Mouse (Mus musculus) ovary, postnatal 10 days (tissue): Measurements from ENCODE around the gene Cttn.

Source experiments
- DNase-seq: peaks from one replicate; pipeline ENCODE4 v3.0.0; 2022; ENCODE audit warnings: low spot score

Gene Cttn

DNA sequence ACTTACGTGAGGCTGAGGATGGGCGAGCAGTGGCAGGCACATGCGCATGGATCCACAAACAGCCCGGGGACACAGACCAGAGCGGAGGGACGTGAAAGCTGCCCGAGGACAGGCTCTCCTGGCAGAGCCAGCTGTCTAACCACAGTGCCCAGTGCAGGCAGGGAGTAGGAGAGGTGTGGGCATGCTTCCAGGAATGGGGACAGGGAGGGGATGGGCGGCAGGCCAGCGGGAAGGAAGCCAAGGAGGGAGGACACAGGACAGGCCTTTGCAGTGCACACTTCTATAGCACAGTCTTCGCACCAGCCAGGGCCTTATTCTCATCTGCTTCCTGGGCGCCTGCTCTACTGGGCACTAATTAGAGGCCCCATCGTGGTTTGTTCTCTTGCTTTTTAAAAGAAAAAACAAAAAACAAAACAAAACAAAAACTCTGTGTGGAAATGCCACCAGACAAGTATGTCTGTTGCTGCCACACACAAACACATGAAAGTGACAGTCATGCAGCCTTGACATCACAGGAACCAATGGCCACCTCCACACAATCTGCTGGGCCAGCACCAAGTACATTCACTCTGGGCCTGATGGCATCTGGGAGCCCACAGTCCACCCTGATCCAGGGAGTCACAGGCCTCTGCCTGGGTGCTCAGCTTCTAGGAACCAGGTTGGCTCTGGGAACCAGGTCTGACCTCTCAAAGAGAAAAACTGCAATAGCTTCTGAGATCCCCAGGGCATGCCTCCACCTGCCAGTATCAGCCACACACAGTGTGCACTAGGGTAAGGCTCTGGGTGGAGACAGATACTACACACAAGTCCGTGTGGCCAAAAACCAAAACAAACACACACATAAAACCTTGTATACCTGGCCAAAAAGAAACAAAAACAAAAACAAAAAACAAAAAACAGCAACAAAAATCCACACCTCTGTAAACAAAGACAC, 20.9 kb downstream of the Cttn start:
- peak; percentile 60 for DNase-seq

DNA sequence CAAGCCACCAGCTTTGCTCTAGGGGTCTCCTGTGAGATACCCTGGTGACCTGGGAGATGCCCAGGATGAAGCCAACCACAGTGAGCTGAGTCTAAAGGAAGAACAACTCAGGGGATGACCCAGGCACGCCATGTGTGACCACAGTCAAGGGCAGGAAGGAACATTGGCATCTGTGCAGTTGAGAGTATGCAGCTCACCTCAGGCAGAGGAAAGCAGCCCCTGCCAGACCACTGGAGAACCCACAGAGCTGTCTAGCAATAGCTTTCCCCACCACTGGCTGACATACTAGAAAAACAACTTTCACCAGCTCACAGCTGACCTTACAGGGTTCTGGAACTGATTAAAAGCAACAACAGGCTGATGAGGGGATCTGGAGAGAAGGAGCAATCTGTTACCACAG, 22.6 kb downstream of the Cttn start:
- no peak for DNase-seq

DNA sequence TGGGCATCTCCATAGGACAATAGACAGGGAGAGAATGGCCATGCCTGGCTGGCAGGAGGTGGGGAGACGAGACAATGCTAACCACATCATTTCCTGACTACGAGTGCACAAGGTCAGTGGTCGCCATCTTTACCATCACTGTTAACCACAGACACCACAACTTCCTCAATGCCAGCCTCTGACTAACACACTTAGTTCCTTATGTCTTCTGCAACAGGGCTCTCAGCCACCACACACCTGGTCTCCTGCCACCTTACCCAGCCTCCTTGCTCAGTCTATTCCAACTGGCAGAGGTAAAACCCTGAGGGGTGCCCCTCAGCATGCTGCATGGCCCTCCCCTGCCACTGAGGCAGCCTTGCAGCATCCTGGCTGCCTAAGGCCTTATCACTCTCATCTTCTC, 23.7 kb downstream of the Cttn start:
- no peak for DNase-seq

DNA sequence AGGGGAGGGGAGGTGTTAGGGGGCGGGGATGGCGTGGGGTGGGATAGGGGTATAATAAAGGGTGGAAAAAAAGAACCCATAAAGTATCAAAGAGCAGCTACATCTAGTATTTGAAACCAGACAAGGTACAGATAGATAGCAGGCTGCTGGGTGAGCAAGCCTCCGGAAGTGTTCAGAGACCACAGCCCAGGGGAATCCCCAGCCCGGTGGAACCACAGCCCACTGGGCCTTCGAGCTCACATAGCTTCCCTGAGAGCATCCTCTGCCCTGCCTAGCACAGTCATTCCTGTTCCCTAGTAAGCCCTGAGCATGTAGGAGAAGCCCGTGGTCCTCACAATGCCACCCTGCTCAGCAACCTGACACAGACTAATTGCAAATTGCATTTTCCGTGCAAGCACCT, 26.0 kb downstream of the Cttn start:
- DNase-seq = no peak

DNA sequence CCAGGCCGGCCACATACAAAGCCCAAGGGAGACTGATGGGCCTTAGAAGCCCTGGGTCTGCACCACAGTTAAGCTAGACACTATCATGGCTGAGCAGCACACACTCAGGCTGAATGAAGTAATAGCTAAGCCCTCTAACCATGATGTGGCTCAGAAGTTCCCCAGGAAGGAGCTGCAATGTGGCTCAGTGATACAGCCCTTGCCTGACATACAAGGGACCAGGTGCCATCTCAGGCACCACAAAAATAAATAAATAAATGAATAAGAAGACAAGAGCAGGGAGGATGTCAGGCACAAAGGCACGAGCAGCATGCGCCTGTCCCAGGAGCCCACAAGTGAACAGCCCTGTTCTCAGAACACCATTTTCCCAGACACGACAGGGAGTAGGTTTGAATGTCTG, 28.8 kb downstream of the Cttn start:
- no peak for DNase-seq

DNA sequence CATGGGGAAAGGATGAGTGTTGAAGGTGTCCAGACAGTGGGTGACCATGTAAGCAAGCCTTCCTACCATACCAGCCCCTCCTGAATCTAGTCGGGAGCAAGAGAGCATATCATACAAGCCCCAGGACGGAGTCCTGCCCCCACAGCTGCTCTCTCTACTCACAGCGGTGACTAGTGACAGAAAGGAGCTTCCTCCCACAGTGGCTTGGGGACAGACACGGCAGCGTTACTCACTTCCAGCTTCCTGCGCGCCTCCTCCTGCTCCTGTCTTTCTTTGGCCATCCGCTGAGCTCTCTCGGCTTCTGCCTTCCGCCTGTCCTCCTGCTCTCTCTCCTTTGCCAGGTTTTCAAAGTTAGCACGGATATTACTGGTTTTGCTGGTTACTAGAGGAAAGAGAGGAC, 29.3 kb downstream of the Cttn start:
- no peak for DNase-seq

DNA sequence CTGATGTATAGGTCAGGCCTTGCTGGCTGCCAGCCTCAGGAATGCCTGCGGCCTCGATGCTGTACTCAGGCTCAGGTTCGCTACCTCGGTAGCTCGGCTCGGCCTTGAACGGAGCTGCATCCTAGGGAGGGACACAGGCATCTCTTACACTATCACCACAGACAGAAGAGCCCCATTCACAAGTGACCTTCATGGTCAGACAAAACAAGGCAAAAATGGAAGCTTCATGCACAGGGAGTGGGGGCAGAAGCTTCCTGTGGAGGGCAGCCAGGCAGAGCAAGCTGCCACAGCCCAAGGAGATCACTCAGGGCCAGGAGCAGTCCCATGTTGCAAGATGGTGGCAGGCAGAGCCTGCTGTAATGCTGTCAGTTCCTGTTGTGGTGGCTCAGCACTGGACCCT, 32.0 kb downstream of the Cttn start:
- DNase-seq = no peak

DNA sequence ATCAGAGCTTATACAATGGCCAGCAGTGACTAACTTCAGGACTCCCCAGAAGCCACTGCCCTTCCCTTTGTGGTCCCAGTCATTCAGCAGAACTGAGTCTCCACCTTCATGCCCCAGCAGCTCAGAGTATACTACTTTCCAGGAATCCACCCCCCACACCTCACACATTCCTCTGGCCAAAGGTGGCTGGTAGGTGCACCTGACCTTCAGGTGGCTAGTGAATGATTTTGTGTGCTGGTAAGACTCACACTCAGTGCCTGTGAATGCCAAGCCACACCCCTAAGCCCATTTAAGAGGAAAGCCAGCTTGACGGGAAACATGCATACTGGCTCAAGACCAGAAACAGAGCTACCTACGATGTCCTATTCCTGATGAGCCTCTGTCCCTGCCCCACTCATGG, 37.9 kb downstream of the Cttn start:
- no peak for DNase-seq

DNA sequence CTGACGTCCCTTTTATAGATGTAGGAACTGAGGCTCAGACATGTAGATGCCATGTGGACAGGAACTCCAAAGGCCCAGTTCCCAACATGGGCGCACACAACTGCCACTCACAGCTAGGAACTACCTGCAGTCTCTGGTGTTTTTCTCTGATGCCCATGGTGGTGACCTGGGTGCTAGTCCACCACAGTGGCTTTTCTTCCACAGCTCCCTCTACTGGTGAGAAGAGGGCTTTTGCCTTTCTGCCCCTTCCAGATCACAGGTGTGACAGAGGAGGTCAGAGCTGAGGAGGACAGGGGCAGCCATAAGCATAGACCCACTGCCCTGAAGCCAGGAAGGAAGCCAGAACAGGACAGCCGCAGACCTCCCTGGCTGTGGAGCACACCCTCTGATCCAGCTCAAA, 43.3 kb downstream of the Cttn start:
- no peak for DNase-seq

DNA sequence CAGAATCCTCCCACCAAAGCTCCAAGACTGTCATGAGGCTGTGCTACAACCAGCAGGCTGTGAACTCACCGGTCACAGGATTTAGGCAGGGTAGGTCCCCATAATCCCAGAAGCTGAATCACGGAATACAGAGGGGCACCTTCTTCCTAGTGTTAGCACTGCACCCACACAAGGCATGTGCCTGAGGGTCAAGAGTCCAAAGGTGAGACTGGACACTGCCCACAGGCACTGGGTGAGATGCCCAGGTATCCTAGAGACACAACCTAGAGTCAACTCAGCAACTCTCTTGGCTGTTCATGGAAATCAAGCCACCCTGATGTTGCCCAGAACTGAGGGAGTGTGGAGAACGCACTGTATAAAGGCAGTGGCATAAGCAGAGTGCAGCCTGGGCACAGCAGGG, 44.2 kb downstream of the Cttn start:
- no peak for DNase-seq

DNA sequence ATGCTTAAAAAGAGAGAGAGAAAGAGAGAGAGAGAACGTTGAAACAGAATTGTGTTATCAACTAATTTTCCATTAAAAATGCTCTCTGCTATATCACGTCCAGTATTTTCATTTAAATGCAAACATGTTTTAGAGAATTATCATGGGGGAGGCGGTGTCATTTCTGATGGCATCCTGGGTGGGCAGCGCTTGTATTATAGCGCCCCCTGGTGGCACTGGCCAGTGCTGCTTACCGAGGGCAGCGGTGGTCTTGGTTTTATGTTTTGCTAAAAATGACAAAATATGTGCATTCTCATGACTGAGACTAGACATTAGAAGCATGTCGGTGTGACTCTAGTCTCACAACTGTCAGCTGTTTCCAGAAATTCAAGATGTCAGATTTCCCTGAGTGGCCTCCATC, 44.9 kb downstream of the Cttn start:
- peak; percentile 18 for DNase-seq

DNA sequence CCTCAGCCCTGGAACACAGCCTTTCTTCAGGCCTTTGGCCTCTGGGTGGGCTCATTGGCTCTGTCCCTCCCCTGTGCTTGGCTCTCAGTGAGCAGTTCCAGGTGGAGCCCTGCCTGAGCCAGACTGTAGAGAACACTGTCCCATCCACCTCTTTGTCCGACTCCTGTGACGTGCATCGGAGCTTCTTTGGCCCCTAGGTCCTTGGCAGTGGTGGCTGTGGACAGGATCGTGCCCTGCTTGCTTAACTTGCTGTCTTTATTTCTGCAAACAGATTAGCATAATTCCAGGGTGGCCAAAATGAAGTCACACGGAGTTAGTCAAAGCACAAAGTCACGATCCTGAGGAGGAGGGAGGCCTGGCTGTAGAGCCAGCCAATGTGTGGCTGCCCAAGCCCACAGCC, 49.3 kb downstream of the Cttn start:
- DNase-seq = no peak

DNA sequence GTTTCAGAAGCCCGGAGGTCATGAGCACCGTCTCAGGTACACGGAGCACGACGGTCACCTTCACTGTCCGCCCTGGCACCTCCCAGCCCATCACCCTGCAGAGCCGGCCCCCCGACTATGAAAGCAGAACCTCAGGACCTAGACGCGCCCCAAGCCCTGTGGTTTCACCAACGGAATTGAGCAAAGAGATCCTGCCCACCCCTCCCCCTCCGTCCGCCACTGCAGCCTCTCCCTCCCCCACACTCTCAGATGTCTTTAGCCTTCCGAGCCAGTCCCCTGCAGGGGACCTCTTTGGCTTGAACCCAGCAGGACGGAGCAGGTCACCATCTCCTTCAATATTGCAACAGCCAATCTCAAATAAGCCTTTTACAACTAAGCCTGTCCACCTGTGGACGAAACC, 50.3 kb downstream of the Cttn start:
- no peak for DNase-seq

DNA sequence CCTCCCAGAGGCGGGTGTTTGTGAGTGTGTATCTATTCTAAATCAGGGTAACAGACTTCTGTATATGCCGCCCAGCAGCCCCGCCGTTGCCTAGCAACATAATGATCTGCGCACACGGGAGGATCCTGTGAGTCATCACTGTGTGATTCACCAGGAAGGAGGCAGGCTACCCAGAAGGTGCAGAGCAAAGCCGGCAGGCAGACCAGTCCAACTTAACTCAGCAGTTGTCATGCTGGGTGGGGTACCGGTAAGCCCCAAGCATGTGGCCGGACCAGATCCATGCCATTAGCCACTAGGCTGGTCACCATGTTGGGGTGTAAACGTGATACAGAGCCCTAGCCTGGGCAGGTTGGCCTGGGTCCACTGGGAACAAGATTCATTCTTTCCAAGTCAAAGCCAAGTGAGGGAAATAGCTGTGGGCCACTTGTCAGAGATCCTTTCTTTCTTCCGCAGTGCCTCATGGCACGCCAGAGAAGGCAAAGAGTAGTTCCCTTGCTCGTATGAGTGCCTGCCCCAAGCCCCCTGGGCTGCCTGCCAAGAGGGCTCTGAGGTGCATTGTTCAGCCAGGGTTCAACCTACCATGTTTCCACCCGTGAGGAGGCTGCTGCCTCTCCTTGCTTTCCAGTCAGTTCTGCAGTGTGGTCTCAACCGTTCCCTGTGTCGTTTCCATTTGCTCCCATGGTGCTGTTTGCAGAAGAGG, 53.0 kb downstream of the Cttn start:
- no peak for DNase-seq

DNA sequence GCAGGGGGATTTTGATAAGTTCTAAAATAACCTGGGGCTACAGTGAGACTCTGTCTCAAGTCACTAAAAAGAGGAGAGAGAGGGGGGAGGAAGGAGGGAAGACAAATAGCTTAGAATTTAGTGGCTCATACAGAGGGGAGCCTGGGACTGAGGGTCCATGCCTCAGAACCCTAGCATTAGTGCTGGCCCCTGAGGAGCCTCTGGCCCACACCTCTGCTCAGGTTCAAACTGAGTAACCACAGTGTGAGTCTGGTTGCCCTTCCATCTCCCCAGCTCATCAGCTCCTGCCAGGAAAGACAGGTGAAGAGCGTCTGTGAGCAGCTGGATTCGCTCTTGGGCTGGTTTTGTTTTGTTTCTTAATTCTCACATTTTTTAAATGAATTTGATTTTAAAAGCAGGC, 53.6 kb downstream of the Cttn start:
- DNase-seq = no peak

DNA sequence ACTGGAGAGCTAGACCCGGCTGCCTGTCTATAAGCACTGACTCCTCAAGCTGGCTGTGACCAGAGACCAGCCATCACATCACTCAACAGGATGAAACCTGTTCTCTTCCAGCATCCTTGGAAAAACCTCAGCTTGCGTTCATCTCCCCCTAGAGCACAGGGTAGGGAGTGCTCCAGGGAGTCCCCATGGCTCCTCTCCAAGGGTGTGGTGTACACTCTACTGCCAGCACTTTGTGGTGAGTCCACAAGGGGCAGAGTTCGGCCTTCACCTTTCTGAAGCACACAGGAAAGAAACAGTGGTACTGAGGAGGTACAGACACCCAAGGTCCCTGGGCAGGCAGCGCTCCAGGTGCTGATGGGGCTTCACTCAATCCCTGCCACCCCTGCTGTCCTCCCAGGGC, 55.0 kb downstream of the Cttn start:
- DNase-seq = no peak

DNA sequence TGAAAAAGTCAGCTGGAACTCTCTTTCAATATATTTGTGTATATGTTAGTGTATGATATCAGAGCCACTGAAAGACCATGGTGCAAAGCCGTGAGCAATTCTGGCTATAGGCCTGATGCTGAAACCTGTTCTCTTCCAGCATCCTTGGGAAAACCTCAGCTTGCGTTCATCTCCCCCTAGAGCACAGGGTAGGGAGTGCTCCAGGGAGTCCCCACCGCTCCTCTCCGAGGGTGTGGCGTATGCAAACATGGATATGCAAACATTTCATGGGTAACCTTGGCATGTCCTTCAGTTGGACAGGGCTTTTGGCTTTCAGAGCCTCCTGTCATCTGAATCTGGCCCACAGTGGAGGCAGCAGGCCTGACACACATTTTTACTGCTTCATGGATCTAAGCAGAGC, 56.2 kb downstream of the Cttn start:
- no peak for DNase-seq

DNA sequence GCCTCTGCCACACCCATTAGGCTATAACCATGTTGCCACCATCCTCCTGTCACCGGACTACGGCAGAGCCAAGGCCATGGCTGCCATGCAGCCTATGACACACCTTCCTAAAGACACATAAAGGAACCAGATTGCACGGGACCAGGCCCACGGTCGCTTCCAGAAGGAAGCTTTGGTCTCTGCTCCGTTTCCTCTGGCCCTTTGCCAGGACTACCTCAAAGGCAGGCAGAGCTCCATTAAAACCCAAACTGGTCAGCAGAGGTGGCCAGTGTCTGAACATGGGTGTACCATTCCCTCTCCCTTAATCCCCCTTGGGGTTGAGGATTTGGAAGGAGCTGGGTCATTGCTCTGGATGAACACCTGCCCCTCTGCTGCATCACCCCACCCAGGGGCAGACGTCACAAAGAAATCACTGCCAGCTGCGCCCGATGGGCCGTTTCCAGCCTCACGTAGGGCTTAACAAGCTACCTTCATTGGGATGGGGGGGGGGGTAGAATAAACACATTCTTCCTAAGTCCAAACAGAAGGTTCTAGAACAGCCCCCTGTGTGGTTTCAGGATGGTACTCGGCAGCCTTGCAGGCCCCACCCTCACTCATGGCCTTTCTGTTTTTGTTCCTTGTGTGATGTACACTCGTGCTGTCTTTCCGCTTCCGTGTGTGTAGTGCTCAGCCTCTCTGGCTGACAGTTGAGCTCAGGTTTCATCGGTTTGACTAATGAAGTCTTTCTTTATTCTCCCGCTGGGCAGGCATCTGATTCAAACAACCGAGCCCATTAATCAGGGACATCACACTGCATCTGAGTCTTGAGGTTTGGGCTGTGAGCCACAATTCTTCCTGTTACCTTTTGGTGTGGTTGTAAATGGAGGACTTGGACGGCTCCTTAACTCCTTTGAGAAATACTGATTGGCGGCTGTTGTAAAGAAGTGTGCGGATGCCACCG, 58.6 kb downstream of the Cttn start:
- no peak for DNase-seq

DNA sequence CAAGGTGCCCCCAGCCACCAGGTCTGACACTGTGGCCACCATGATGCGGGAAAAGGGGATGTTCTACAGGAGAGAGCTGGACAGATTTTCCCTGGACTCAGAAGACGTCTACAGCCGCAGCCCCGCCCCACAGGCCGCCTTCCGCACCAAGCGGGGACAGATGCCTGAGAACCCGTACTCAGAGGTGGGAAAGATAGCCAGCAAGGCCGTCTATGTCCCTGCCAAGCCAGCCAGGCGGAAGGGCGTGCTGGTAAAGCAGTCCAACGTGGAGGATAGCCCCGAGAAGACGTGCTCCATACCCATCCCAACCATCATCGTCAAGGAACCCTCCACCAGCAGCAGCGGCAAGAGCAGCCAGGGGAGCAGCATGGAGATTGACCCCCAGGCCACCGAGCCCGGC, 61.1 kb downstream of the Cttn start:
- DNase-seq = no peak

DNA sequence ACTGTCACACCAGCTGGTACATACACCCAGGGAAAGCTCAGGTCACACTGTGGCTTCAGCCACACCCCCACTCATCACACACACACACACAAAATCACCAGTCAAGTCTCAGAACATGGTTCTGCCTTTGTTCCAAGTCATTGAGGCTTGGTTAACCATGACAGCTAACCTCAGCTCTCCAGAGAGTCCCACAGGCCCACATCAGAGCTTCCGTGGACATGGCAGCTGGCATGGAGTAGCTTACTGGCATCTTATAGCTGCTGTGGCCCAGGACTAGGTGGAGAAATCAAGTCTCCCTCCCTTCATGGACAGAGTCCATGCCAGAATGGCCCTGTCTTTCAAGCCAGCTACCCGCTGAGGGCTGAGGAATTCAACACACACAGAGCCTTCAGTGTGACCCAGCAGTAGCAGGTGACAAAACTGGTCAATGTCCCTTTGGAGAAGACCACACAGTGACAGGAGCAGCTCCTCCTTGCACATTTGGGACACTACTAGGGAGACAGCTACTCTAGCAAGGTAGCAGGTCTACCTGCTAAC, 62.3 kb downstream of the Cttn start:
- no peak for DNase-seq

DNA sequence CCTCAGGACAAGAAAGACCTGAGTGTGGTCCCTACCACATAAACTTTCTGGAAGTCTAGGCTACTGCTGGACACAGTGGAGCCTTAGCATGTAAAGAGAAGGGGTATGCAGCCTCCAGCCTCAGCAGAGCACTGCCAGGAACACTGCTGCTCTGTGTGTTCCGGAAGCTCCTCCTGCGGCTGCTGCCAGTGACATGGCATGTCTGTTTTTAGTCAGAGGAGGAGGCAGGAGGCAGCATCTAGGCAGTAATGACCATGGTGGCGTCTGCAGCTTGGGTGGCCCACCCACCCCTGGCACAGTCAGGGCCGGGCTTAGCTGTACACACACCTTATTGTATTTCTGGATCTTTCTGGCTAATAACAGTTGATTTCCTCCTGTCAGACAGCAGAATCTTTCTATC, 63.1 kb downstream of the Cttn start:
- no peak for DNase-seq

DNA sequence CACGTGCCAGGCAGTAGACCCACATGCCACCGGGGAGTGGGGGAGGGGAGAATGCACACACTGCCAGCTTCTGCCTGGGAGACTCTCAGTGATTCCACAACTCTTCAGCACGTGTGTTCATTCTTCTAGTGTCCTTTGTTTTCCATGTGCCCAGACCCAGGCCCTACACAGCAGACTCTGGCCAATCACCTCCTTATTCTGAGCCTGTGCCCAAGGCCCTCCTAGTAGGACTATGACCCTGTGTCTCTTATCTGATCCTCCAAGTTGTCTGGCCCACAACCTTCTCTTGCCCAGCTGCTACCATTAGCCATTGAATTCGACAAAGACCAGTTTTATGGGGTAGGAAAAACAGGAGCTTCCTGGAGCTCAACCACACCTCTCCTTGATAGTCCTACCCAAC, 68.3 kb downstream of the Cttn start:
- DNase-seq = no peak
